Mouse (Mus musculus): ENCODE measurements around the gene Rufy2. TPM values are rescaled to one million over a fixed set of nuclear protein-coding genes. Genes with fewer than 3 reads are reported as not detected.

The Rufy2 gene
- polyA plus RNA-seq, 1 experiment from 2014 or later, result 28.7 TPM

DNA sequence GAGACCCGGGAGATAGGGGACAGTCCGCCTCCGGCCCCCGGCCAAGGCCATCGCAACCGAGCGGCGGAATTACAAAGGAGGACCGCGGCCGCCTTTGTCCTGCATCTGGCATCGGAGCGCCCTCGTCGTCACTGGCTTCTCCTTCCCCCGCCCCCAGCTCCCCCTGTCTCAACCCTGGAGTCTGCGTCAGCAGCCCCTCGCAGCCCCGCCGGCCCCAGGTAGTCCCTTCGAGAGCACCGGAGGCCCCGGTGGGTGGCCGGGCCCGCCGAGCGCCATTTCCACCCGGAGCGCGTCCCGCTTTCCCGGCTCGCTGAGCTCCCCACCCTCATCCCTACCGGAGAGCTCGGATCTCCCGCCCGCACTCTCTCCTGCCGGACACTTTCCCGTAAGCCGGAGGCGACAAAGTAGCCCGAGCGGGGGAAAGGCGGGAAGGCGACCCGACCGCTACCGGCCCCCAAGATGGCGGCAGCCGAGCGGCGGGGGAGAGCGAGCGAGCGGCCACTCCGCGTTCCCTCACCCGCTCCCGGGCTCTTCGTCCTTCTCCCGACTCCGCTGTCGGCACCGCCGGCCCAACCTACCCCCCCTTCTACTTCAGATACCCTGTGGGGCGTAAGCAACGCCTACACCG, 43.2 kb downstream of the Rufy2 start:
- peaks cover 14% of the 10 kb centered on the region; the same call in 1 of the 2 replicates for H3K36me3 ChIP-seq (replicated peaks)
- WGBS, result under 1% methylated on average over 65 of the region's 68 CpGs

DNA sequence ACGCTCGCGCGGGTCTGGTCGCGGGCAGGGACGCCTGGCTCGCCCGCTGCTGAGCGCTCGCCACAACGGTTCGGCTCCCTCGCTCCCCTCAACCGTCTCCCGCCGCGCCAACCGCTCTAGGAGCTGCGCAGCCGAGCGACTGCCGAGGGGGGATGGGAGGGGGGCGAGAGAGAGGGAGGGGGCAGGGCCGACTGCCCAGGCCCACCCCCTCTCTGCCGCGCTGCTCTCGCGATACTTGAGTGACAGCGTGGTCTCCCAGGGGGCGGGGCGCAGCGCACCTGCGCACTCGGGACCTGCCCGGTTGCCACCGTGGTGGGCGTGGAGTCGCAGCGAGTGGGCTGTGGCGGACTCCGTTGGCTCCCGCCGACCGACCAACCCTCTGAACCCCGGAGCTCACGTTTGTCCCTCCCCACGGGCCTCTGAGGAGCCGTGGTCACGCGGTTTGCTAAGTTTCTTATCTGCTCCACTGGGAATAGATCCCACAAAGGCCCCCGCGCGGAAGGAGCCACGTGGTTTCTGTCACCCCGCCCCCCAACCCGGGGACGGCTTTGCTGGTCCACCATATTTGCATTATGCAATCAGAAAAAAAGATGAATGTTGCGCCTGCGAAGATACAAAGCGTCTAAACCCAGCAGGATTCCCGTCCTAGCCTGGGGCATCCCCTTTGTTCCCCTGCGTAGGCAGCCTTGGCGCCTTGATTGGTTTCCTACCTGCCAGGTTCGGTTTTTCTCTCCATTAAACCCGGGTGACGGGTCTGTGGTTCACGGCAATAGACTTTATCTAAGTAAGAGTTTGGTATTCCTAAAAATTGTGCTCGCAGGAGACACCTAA, 43.9 kb downstream of the Rufy2 start, which contains the start of the genes Hnrnph3 and Pbld2:
Hnrnph3 (minus strand) TSS at position 469 of the 831 bp plus-strand sequence.
Pbld2 (plus strand) TSS at position 567 of the 831 bp plus-strand sequence.
- under 1% methylated on average over 69 of the region's 69 CpGs for WGBS
- Histone ChIP-seq H3K27ac (peak within 1 kb of the TSS; percentile 100), H3K36me3 (replicated peaks) (0 out of 2 replicates have a peak, but pooled peaks cover 8% of the 10 kb centered on the region), H3K27me3 (ENCODE audit: poor library complexity, severe bottlenecking) (no peaks in the 10 kb centered on the region), H3K9me3 (no peaks in the 10 kb centered on the region), H3K4me1 (peaks cover 69% of the 10 kb centered on the region), H3K4me3 (peak within 1 kb of the TSS; percentile 97)
- peak; percentile 99 for DNase-seq (ENCODE audit: extremely low spot score, low spot score)

More for the DNA sequence above, 43.2 kb downstream of the Rufy2 start:
- Histone ChIP-seq H3K27ac (peak overlapping the region; percentile 100), H3K4me3 (peak overlapping the region; percentile 97), H3K9me3 (no peaks in the 10 kb centered on the region), H3K4me1 (peaks cover 61% of the 10 kb centered on the region), H3K27me3 (ENCODE audit: poor library complexity, severe bottlenecking) (no peaks in the 10 kb centered on the region)
- peak; percentile 74 for DNase-seq (ENCODE audit: extremely low spot score, low spot score)

DNA sequence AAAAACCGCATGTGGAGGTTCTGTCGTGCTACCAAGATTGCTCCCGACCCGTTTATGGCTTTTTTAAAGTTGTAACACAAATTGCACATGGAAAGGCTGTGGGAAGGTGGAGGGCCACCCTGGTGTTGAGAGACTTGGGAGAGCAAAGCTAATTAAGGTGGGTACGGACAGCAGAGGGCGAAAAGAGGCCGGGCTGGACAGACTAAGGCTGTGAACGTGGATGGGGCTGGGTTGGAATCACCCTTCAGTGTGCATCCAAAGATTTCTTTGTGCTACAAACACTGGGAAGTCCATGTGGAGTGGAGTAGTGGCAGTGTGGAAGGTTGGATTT, 44.5 kb downstream of the Rufy2 start:
- peaks cover 69% of the 10 kb centered on the region for H3K4me1 ChIP-seq
- under 1% methylated on average over 8 of the region's 8 CpGs for WGBS

DNA sequence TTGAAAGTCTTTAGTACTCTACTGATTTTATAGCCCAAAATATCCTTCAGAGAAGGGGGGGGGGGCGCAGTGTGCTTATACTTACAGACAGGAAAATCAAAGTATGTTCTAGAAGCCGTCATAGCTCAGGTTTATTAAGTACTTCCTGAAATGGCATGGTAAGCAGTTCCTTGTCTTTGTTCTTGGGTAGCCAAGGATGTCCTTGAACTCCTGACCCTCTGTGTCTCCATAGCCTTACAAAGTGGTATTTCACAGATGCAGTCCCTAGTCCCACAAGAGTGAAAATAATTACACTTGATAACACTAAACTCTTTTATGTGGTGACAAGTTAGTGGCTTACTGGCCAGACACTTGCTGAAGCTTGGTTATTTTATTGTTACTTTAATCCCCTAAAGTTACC, 45.0 kb downstream of the Rufy2 start:
- no peak for DNase-seq (ENCODE audit: extremely low spot score, low spot score)
- 16% methylated on average over 2 of the region's 2 CpGs for WGBS
- H3K27me3 ChIP-seq (ENCODE audit: poor library complexity, severe bottlenecking), result no peaks in the 10 kb centered on the region
- H3K36me3 ChIP-seq (replicated peaks), result 0 out of 2 replicates have a peak, but pooled peaks cover 2% of the 10 kb centered on the region
- peak overlapping the region; percentile 100 for H3K27ac ChIP-seq
- H3K4me3 ChIP-seq, result peak overlapping the region; percentile 97
- H3K9me3 ChIP-seq, result no peaks in the 10 kb centered on the region
- H3K4me1 ChIP-seq, result peaks cover 67% of the 10 kb centered on the region

More for the DNA sequence above, 44.5 kb downstream of the Rufy2 start:
- DNase-seq (ENCODE audit: extremely low spot score, low spot score), result peak; percentile 71
- 0 out of 2 replicates have a peak, but pooled peaks cover 2% of the 10 kb centered on the region for H3K36me3 ChIP-seq (replicated peaks)
- H3K4me3 ChIP-seq, result peak overlapping the region; percentile 97
- H3K27me3 ChIP-seq (ENCODE audit: poor library complexity, severe bottlenecking), result no peaks in the 10 kb centered on the region
- H3K27ac ChIP-seq, result peak overlapping the region; percentile 100
- H3K9me3 ChIP-seq, result no peaks in the 10 kb centered on the region

DNA sequence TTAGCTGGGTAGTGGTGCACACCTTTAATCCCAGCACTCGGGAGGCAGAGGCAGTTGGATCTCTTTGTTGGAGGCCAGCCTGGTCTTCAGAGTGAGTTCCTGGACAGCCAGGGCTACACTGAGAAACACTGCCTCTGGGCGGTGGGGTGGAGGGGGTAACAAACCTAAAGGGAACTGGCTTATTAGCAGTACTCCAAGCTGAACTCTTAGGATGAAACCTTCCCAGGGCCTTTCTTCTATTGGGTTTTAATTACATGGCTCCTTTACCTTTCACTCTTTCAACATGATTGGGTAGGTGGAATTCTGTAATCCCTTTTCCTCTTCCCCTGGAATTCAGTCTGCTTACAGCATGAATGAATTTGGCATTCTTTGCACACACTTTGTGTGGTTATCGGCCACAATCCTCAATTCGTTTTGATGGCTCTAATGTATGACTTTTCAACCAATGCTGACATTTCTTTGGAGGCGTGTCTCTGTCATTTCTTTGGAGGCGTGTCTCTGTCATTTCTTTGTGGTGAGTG, 45.5 kb downstream of the Rufy2 start:
- H3K27me3 ChIP-seq (ENCODE audit: poor library complexity, severe bottlenecking), result no peaks in the 10 kb centered on the region
- 0 out of 2 replicates have a peak, but pooled peaks cover 2% of the 10 kb centered on the region for H3K36me3 ChIP-seq (replicated peaks)
- H3K27ac ChIP-seq, result peak overlapping the region; percentile 100
- 16% methylated on average over 6 of the region's 6 CpGs for WGBS
- DNase-seq (ENCODE audit: extremely low spot score, low spot score), result peak; percentile 76
- peak overlapping the region; percentile 97 for H3K4me3 ChIP-seq
- peaks cover 63% of the 10 kb centered on the region for H3K4me1 ChIP-seq
- no peaks in the 10 kb centered on the region for H3K9me3 ChIP-seq

DNA sequence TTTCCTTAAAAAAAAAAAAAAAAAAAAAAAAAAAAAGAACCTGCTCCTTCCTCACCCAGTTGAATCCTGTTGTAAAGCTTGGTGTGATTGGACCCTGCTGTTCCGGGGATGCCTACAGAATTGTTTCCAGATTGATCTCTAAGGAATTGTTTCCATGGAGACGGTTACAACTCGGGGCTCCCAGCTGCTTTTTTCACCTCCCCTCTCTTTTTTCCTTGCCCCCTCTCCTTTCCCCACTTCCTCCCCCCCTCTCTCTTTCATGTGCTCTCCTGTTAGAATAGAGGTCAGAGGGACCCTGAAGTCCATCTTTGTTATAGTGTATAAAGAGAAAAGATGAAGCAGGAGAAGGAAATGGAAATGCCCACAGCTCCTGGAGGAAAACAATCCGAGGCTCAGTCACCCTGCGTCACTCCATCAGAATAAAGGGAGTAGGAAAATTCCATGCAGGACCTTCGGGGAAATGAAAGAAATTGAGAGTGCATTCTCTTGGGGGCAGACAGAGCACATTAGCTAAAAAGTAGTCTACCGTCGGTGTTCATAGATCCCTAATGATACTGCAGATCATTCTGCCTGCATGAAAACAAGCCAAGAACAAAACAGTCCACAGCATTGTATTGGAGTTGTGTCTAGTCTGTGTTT, 46.3 kb downstream of the Rufy2 start:
- peak overlapping the region; percentile 97 for H3K4me3 ChIP-seq
- H3K27me3 ChIP-seq (ENCODE audit: poor library complexity, severe bottlenecking), result no peaks in the 10 kb centered on the region
- peak overlapping the region; percentile 100 for H3K27ac ChIP-seq
- no peaks in the 10 kb centered on the region for H3K9me3 ChIP-seq
- peaks cover 56% of the 10 kb centered on the region for H3K4me1 ChIP-seq
- WGBS, result 9% methylated on average over 8 of the region's 8 CpGs
- 0 out of 2 replicates have a peak, but pooled peaks cover under 1% of the 10 kb centered on the region for H3K36me3 ChIP-seq (replicated peaks)
- DNase-seq (ENCODE audit: extremely low spot score, low spot score), result peak; percentile 72

DNA sequence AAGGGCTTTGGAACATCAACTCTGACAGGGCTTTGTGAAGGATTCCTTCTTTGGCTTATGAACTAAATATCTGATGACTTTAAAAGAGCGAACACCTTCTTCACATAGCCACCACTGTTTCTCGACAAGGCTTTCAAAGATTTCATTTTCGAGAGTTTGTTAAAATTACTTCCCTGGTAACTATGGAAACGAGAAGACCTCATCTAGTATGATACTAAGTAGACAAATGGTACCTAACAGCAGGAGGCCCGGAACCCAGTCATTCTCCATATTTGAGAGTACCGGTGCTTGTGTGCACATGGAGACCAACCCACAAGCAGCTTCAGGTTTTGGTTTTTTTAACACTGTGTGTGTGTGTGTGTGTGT, 46.8 kb downstream of the Rufy2 start:
- WGBS, result 45% methylated on average over 6 of the region's 6 CpGs
- H3K4me3 ChIP-seq, result peak overlapping the region; percentile 97

DNA sequence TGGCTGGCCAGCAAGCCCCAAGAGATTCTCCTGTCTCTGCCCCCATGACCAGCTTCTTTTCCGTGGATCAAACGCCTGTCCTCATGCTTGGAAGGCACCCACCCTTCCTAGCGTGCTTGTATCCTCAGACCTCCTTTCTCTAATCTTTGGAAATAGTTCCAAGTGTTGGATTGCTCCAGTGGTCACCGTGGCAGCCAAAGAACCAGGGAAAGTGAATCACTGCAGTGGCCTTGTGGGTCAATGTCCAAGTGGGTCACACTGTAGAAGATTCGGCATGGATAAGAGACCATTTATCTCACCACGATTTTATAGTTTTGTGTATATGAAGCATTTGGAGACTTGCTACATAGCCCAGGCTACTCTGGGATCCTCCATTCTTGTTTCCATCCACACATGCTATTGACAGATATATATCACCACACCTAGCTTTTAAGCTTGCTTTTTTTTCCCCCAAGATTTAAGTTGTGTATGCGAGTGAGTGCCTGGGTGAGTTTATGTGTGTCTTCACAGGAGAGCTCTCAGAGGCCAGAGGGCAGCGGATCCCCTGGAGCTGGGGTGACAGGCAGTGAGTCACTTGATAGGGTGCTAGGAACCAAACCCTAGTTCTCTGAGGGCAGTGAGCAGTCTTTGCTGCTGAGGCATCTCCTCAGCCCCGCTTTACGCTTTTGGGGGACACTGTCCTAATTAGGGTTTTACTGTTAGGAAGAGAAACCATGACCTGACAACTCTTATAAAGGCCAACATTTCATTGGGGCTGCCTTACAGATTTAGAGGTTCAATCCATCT, 47.5 kb downstream of the Rufy2 start:
- H3K9me3 ChIP-seq, result no peaks in the 10 kb centered on the region

More for the DNA sequence above, 46.8 kb downstream of the Rufy2 start:
- H3K36me3 ChIP-seq (replicated peaks), result no peaks in the 10 kb centered on the region
- H3K27ac ChIP-seq, result peak overlapping the region; percentile 100
- peak; percentile 19 for DNase-seq (ENCODE audit: extremely low spot score, low spot score)
- H3K4me1 ChIP-seq, result peaks cover 50% of the 10 kb centered on the region
- no peaks in the 10 kb centered on the region for H3K9me3 ChIP-seq
- H3K27me3 ChIP-seq (ENCODE audit: poor library complexity, severe bottlenecking), result no peaks in the 10 kb centered on the region

DNA sequence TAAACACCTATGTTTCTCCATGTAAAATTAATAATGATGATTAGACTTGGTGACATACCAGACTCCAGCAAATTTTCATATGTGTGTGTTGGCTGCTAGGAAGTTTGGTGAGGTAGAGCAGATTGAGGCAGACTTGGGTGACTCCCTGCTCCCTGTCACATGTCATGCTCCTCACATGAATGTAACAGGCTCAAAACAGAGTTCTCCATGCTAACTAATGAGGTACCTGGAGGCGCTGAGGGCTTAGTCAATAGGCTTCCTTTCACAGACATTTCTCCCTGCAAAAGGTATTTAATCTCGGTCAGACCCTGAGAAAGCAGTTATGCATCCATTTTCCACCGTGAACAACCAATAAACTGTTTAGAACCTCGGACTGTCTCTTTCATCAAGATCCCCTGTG, 48.4 kb downstream of the Rufy2 start:
- Histone ChIP-seq H3K4me3 (no peak overlapping the region), H3K36me3 (replicated peaks) (no peaks in the 10 kb centered on the region), H3K4me1 (peaks cover 49% of the 10 kb centered on the region), H3K27me3 (ENCODE audit: poor library complexity, severe bottlenecking) (no peaks in the 10 kb centered on the region), H3K27ac (peak overlapping the region; percentile 100), H3K9me3 (no peaks in the 10 kb centered on the region)
- no peak for DNase-seq (ENCODE audit: extremely low spot score, low spot score)
- WGBS, result 74% methylated on average over 4 of the region's 4 CpGs

More for the DNA sequence above, 47.5 kb downstream of the Rufy2 start:
- Histone ChIP-seq H3K4me3 (peak overlapping the region; percentile 97; the same call in 1 of the 2 replicates), H3K4me1 (peaks cover 48% of the 10 kb centered on the region), H3K27ac (peak overlapping the region; percentile 100), H3K36me3 (replicated peaks) (no peaks in the 10 kb centered on the region), H3K27me3 (ENCODE audit: poor library complexity, severe bottlenecking) (no peaks in the 10 kb centered on the region)
- DNase-seq (ENCODE audit: extremely low spot score, low spot score), result no peak
- 94% methylated on average over 10 of the region's 10 CpGs for WGBS

DNA sequence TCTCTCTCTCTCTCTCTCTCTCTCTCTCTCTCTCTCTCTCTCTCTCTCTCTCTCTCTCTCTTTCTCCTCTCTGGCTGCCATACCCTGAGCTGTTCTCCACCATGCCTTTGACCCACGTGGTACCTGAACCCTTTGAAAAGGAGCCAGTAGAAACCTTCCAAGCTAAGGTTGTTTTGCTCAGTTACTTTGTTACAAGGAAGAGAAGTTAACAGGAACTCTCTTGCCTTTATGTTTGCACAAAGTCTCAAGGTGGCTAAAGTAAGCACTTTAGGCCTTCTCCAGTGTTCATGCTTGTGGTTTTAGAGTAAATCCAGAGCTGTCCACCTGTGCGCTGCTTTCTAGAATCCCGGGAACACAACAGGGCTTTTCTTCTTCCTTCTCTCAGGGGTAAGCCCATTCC, 52.2 kb downstream of the Rufy2 start:
- no peak for DNase-seq (ENCODE audit: extremely low spot score, low spot score)
- Histone ChIP-seq H3K27ac (no peak overlapping the region), H3K4me1 (peaks cover 30% of the 10 kb centered on the region), H3K9me3 (no peaks in the 10 kb centered on the region), H3K27me3 (ENCODE audit: poor library complexity, severe bottlenecking) (no peaks in the 10 kb centered on the region), H3K4me3 (no peak overlapping the region), H3K36me3 (replicated peaks) (no peaks in the 10 kb centered on the region)
- 83% methylated on average over 3 of the region's 3 CpGs for WGBS

DNA sequence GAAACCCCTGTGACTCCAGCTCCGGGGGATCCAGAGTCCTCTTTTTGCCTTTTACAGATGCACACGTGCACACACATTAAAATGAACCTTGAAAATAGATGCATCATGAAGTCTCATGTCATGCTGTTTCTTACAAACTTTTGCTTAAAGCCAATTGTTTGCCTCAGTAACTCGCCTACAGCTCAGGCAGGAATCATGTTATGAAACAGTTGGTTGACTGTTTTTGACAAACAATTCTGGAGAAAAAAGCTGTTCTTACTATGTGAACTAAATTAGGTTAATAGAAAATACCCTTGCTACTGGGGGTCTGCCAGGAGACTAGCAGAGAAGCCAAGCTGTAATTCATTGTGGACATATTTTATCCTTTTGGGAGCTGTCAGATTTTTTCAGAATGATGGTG, 52.9 kb downstream of the Rufy2 start:
- Histone ChIP-seq H3K36me3 (replicated peaks) (no peaks in the 10 kb centered on the region), H3K27me3 (ENCODE audit: poor library complexity, severe bottlenecking) (no peaks in the 10 kb centered on the region), H3K4me3 (no peak overlapping the region), H3K4me1 (peaks cover 23% of the 10 kb centered on the region), H3K9me3 (no peaks in the 10 kb centered on the region), H3K27ac (no peak overlapping the region)
- 81% methylated on average over 3 of the region's 3 CpGs for WGBS
- no peak for DNase-seq (ENCODE audit: extremely low spot score, low spot score)

Measured in forebrain, embryonic 10.5 days (tissue).